Mouse (Mus musculus): ENCODE data around the gene Mapt.

Gene Mapt

DNA sequence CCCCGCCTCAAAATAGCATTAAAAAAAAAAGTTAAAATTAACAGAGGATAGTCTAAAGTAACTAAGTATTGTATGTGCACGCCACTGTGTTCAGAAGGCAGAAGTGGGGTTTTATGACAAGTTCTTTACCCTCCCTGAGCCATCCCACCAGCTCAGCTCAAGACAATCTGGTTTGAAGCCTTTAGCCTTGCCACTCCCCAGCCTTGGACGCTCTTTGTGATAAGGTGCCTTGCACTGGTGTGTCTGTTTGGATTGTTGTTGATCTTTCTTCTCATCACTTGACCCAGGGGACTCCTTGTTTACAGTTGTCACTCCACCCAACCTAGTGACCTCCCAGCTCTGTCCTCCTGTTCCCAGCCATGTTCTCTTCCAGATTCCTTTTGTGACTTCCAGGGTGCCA, 86.4 kb downstream of the Mapt start:
- DNase-seq = no peak

DNA sequence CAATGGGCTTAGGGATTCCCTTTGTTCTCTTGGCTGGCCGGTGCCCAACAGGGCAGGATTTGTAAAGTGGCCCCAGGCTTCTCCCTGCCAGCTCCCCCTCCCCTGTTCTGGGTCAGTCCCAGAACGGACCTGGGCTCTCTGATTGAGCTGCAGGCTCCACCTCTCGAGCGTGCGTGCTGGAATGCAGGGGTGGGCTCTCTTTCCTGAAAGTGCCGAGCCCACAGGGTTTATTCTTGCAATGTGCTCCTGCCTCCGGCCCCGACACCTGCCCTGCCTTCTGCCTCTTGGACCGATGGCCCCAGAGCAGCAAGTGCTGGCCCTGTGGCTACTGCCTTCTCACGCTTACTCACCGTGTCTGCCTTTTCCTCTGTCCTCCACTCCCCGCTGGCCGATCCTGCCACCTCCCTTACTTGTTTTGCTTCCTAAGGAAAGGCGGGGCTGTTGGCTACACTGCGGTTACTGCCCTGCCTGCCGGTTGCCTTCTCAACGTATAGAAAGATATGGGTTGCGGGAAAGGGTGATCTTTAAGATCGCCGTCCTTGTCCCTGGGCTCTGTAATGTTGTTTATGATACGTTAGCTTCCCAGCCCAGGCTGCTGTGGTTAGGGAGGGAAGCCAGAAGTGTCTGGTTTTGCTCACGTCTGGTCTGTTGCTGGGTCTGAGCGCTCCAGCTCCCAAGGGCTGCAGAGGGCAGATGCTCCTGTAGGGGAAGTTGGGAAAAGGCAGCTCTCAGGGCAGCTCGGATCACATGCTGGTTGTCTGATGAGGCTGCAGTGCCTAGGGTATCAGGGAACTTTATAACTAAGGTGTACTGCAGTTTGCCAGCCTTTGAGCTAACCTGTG, 88.0 kb downstream of the Mapt start:
- DNase-seq = no peak

DNA sequence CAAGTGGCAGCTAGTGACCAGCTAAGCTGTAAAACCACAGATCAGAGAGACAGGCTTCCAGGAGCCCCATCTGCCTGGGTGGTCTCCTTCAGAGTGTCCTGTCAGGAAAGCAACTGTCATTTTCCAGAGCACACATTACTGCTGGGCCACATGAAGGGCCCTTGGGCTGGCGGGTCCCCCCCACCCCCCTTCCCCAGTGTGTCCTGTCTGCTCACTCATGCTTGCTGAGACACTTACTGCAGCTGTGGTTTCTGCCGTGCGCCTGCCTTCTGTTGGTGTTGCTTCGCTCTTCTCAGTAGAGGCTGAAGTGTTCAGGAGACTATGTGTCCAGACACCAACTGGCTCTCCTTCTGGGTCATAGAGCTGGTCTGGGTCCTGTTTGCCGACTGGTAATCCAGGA, 89.3 kb downstream of the Mapt start:
- DNase-seq = no peak

DNA sequence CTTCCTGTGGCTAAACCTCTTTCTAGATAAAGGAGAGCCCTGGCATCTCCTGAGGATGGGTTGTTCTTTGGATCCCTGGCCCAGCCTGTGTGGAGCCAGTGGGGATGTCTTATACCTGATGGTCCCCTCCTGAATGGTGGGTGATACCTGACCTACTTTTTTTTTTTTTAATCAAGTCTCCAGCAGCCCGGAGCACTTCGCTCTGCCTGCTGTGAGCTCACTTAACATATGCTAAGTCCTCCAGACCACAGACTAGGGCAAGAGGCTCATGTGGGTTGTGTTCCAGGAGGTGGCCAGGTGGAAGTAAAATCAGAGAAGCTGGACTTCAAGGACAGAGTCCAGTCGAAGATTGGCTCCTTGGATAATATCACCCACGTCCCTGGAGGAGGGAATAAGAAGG, 91.0 kb downstream of the Mapt start:
- no peak for DNase-seq

DNA sequence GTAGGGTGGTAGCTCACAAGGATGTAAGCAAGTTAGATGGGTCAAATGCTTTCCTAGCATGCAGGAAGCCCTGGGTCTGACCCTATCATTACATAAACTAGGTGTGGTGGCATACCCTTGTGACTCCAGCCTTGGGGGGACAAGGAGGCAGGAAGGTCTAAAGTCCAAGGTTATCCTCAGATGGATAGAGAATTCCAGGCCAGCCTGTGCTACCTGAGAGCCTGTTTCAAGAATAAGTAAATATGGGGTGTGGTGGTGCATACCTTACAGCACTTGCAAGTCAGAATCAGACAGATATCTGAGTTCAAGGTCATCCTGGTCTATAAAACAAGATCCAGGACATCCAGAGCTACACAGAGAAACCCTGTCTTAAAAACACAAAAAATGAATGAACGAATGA, 96.3 kb downstream of the Mapt start:
- DNase-seq = no peak

- no peak for DNase-seq
These were observed 96.8 kb downstream of the Mapt start for GRCm38 (mm10) chr11:104327946-104328345.

DNA sequence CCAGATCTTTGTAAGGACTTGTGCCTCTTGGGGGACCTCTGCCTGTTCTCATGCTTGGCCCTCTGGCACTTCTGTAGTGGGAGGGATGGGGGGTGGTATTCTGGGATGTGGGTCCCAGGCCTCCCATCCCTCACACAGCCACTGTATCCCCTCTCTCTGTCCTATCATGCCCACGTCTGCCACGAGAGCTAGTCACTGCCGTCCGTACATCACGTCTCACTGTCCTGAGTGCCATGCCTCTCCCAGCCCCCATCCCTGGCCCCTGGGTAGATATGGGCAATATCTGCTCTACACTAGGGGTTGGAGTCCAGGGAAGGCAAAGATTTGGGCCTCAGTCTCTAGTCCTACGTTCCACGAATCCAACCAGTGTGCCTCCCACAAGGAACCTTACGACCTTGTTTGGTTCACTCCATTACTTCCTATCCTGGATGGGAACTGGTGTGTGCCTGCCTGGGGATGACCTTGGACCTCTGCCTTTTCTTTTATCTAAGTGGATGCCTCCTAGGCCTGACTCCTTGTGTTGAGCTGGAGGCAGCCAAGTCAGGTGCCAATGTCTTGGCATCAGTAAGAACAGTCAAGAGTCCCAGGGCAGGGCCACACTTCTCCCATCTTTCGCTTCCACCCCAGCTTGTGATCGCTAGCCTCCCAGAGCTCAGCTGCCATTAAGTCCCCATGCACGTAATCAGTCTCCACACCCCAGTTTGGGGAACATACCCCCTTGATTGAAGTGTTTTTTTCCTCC, 98.2 kb downstream of the Mapt start:
- no peak for DNase-seq

DNA sequence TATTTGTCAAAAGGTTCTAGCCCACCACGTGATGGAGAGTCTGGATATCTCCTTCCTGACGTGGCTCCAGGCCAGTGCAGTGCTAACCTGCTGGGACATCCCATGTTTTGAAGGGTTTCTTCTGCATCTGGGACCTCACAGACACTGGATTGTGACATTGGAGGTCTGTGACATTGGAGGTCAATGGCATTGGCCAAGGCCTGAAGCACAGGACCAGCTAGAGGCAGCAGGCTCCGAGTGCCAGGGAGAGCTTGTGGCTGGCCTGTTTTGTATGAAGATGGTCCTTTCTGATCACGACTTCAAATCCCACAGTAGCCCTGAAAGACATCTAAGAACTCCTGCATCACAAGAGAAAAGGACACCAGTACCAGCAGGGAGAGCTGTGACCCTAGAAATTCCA, 99.0 kb downstream of the Mapt start:
- DNase-seq = no peak

GRCm38 (mm10) chr11:104331208-104331607, 100.0 kb downstream of the Mapt start:
- no peak for DNase-seq

DNA sequence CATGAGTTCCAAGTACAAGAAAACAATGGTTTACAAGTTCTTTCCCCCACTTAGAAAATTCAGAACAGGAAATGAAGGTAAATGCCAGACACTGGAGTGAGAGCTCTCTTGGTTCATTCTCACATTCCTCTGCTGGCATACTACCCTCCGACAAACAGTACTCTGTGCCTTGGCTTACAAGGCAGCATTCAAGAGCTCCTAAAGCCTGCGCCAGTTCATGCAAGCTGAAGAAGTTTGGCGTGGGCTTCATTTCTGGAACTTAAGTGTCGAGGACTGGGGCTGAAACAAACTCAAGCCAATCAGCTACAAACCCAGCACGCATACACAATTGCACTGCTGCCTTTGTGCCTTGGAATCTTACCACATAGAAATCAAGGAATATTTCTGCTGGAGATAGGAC, 100.9 kb downstream of the Mapt start:
- no peak for DNase-seq

DNA sequence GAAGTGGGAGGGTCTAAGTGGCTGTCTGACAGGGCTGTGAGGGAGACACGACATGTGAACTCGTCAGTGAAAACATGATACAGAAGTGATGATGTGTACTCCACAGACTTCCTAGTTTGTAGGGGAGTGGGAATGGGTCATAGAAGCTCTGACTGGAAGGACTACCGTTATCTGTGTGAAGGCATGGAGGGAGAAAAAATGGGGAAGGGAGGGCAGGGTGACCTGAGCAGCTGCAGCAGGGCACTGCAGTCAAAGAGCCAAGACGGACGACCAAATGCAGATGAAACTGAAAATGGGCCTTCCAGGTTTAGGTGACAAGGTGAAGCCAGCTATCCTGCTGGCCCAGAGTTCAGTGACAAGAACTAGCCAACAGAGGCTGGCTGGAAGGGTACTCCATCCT, 102.9 kb downstream of the Mapt start:
- DNase-seq = no peak

GRCm38 (mm10) chr11:104334946-104335345, 103.8 kb downstream of the Mapt start:
- DNase-seq = no peak

- peak in 1 of 2 experiments; percentile 22 for DNase-seq
These were observed 115.7 kb downstream of the Mapt start for GRCm38 (mm10) chr11:104346931-104347330.

DNA sequence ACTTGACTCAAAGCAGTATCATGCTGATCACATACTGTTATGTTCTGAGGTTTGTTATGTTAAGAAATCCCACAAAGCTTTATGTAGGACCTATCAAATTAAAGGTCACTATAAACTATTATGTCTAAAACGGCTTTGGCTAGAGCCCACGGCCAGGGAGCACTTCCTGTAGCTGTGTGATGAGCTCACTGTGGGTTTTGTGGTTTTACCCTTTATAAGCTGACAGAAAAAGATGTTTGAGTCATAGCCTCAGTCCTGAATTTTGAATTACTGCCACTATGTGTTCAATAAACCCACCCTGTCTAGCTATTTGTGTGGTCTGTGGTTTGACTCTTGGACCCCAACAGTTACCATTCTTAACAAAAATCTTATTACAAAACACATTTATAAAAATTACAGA, 130.6 kb downstream of the Mapt start:
- DNase-seq = no peak

GRCm38 (mm10) chr11:104362704-104363103, 131.5 kb downstream of the Mapt start:
- DNase-seq = no peak

GRCm38 (mm10) chr11:104363823-104364600, 132.8 kb downstream of the Mapt start:
- no peak for DNase-seq

DNA sequence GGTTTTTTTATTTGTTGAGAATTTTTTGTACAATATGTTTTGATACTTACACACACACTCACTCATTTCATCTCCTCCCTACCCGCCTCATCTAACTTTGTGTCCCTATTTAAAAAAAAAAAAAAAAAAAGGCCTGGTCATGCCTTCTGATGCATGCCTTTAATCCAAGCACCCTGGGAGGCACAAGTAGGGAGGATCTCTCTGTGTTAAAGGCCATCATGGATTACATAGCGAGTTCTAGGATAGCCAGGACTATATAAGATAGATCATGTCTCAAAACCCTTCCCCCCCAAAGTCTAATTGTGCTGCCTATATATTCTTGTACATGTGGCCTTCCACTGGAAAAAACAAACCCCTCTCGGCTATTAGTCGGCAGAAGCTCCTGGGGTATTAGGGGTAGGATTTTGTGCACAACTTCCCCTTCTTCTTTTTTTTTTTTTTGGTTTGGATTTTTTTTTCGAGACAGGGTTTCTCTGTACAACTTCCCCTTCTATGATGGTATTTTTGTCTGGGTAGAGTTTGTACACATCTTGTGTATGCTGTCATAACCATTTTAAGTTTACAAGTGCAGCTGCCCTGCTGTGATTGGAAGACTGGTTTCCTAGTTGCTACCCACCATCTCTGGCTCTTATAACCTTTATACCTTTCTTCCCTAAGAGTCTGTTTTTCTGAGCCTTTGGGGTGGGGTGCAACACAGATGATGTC, 136.4 kb downstream of the Mapt start:
- no peak for DNase-seq

- DNase-seq = no peak
These were observed 145.1 kb downstream of the Mapt start for GRCm38 (mm10) chr11:104376291-104376690.

DNA sequence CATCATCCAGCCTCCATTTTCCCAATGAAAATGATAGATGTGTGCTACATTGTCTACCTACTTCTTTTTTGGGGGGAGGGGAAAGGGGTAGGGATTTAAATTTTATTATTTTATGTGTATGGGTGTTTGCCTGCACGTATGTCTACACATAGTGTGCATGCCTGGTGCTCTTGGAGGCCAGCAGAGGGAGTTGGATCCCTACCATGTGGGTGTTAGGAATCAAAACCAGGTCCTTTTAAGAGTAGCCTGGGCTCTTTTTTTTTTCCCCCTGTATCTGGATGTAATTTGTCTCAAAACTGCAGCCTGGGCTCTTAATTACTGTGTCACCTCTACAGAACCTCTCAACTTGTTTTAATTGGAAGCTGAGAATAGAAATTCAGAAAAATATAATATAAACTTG, 148.4 kb downstream of the Mapt start:
- DNase-seq = no peak
